Mouse (Mus musculus) hindbrain, embryonic 16.5 days (tissue): ENCODE measurements around the gene Pcgf3. TPM values are rescaled to one million over a fixed set of nuclear protein-coding genes. Genes with fewer than 3 reads are reported as not detected.

Experiments used
- ATAC-seq: fragments of 200-750 bp; cut with Nextera tagmentation; 2 replicates; pipeline ENCODE4 v1.8.0; 2017; ENCODE audit warnings: moderate TSS enrichment, moderate library complexity
- H3K27ac ChIP-seq: fragments of 300-500 bp; sonication (generic); 2 replicates; pipeline ENCODE4 v1.5.1; 2014; ENCODE audit warnings: low read depth, mild to moderate bottlenecking, control low read depth, low read length, moderate library complexity
- H3K27me3 ChIP-seq: fragments of 300-500 bp; sonication (generic); replicated peaks from 2 replicates; pipeline ENCODE4 v1.6.1; 2014; ENCODE audit warnings: low read length; ENCODE audit not compliant: control insufficient read depth, insufficient read depth
- H3K36me3 ChIP-seq: fragments of 300-500 bp; sonication (generic); 2 replicates; pipeline ENCODE4 v1.6.1; 2014; ENCODE audit warnings: mild to moderate bottlenecking, low read length, moderate library complexity, mixed read lengths; ENCODE audit not compliant: control insufficient read depth, insufficient read depth
- H3K4me1 ChIP-seq: fragments of 300-500 bp; sonication (generic); 2 replicates; pipeline ENCODE4 v1.6.1; 2014; ENCODE audit warnings: low read depth, low read length; ENCODE audit not compliant: control insufficient read depth, insufficient read depth
- H3K4me2 ChIP-seq: fragments of 300-500 bp; sonication (generic); 2 replicates; pipeline ENCODE4 v1.6.1; 2014; ENCODE audit warnings: mild to moderate bottlenecking, low read length, control low read depth, moderate library complexity
- H3K4me3 ChIP-seq: fragments of 300-500 bp; sonication (generic); 2 replicates; pipeline ENCODE4 v1.5.1; 2014; ENCODE audit warnings: mild to moderate bottlenecking, low read length, control low read depth, moderate library complexity
- H3K9ac ChIP-seq: fragments of 300-500 bp; sonication (generic); 2 replicates; pipeline ENCODE4 v1.6.1; 2014; ENCODE audit warnings: low read depth, mild to moderate bottlenecking, control low read depth, low read length, moderate library complexity
- H3K9me3 ChIP-seq: fragments of 300-500 bp; sonication (generic); 2 replicates; pipeline ENCODE4 v1.6.1; 2014; ENCODE audit warnings: mild to moderate bottlenecking, low read length, moderate library complexity; ENCODE audit not compliant: control insufficient read depth
- WGBS: fragments of 180-500 bp; shearing (Covaris S2); extraction: QIAGEN DNeasy Blood & Tissue Kit; methylation state at CpG from one replicate; pipeline ENCODE4 v1.1.7; 2014; 5-methylcytosine and 5-hydroxymethylcytosine counted together
- polyA plus RNA-seq: library from polyadenylated mRNA; unstranded; fragments of >200 nt; fragmentation: Nextera tagmentation; extraction: Ambion mirVana; gene quantifications from 2 replicates; pipeline ENCODE4 v1.2.1, GENCODE M21; 2015

Pcgf3 gene
- polyA plus RNA-seq, 1 experiment from 2014 or later = 20.2 TPM

- Histone ChIP-seq H3K4me1 (peaks cover 5% of the 10 kb centered on the region; the same call in 1 of the 2 replicates), H3K9me3 (no peaks in the 10 kb centered on the region), H3K4me2 (no peak overlapping the region), H3K27me3 (peaks cover 13% of the 10 kb centered on the region; the same call in 1 of the 2 replicates), H3K36me3 (no peaks in the 10 kb centered on the region), H3K4me3 (no peak overlapping the region), H3K27ac (no peak overlapping the region), H3K9ac (no peak overlapping the region)
- 85% methylated on average over 7 of the region's 7 CpGs for WGBS
- ATAC-seq = no peak
Measured at GRCm38 (mm10) chr5:108447857-108448256, 13.2 kb upstream of the Pcgf3 start.

- H3K4me1 ChIP-seq = peaks cover 5% of the 10 kb centered on the region; the same call in 1 of the 2 replicates
Measured at GRCm38 (mm10) chr5:108448785-108449668, 12.0 kb upstream of the Pcgf3 start, which contains the start of gene Mfsd7a. Mfsd7a (minus strand) TSS chr5:108448891.

DNA sequence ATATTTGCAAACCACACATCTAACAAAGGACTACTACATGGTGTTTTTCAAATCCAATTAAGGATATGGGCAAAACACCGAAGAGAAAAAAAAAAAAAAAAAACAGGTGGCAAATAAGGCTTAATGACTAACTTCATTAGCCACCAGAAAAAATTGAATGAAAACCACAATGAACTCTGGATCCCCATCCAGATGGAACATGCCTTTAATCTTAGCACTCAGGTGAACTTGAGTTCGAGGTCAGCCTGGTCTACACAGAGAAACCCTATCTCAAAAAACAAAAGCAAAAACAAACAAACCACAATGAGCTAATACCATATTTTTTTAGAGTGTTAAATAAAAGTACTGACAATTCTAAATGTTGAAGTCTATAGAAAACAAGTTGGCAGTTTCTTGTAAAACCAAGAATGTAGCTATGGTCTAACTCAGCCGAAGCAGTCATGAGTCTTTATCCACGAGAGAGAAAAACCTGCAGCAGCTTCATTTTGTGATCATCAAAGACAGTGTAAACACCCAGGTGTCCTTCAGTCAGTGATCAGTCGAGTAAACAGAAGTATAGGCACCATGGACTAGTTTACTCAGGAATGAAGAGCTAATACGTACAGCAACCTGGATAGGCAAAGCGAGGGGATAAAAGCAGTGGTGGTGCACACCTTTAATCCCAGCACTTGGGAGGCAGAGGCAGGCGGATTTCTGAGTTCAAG is 10.0 kb upstream of the Pcgf3 start:
- Histone ChIP-seq H3K27me3 (peaks cover 13% of the 10 kb centered on the region; the same call in 1 of the 2 replicates), H3K4me1 (peaks cover 5% of the 10 kb centered on the region; the same call in 1 of the 2 replicates), H3K36me3 (no peaks in the 10 kb centered on the region), H3K4me3 (no peak overlapping the region), H3K27ac (no peak overlapping the region), H3K9ac (no peak overlapping the region), H3K4me2 (no peak overlapping the region), H3K9me3 (no peaks in the 10 kb centered on the region)
- no peak for ATAC-seq
- 78% methylated on average over 8 of the region's 8 CpGs for WGBS

More at GRCm38 (mm10) chr5:108448785-108449668, 12.0 kb upstream of the Pcgf3 start, which contains the start of gene Mfsd7a:
- H3K4me3 ChIP-seq = peak within 1 kb of the TSS; percentile 34
- no peaks in the 10 kb centered on the region for H3K9me3 ChIP-seq
- 15% methylated on average over 24 of the region's 24 CpGs for WGBS
- peak within 1 kb of the TSS; percentile 63 for H3K4me2 ChIP-seq
- peak; percentile 81; the same call in 1 of the 2 replicates for ATAC-seq
- no peak within 1 kb of the TSS for H3K27ac ChIP-seq
- peak within 1 kb of the TSS; percentile 41 for H3K9ac ChIP-seq
- H3K36me3 ChIP-seq = no peaks in the 10 kb centered on the region
- H3K27me3 ChIP-seq = peaks cover 13% of the 10 kb centered on the region; the same call in 1 of the 2 replicates

- H3K36me3 ChIP-seq = no peaks in the 10 kb centered on the region
- no peak overlapping the region for H3K4me2 ChIP-seq
- no peak overlapping the region for H3K9ac ChIP-seq
- H3K9me3 ChIP-seq = no peaks in the 10 kb centered on the region
- 94% methylated on average over 1 of the region's 1 CpGs for WGBS
- H3K27ac ChIP-seq = no peak overlapping the region
- peaks cover 13% of the 10 kb centered on the region; the same call in 1 of the 2 replicates for H3K27me3 ChIP-seq
- peaks cover 5% of the 10 kb centered on the region; the same call in 1 of the 2 replicates for H3K4me1 ChIP-seq
- no peak overlapping the region for H3K4me3 ChIP-seq
- no peak for ATAC-seq
Measured at GRCm38 (mm10) chr5:108451611-108452010, 9.4 kb upstream of the Pcgf3 start.

DNA sequence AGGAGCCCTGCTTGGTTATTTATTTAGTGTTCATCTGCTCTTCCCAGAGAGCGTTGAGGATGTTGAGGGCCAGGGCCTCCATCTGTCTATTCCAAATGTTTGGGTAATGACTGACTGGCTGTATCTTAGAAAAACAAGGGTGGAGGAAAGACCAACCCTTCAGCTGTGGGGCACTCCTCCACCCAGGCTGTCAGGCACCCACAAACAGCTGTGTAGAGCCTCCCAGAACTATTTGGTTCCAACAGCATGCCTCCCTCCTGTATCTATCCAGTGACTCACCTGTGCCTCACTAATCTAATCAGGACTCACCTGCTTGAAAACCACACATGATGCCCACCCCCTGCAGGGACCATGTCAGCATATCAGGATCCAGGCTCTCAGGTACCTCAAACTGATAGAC is 8.6 kb upstream of the Pcgf3 start:
- Histone ChIP-seq H3K4me3 (no peak overlapping the region), H3K36me3 (no peaks in the 10 kb centered on the region), H3K9ac (no peak overlapping the region), H3K4me1 (peaks cover 5% of the 10 kb centered on the region; the same call in 1 of the 2 replicates), H3K27ac (no peak overlapping the region), H3K27me3 (peaks cover 13% of the 10 kb centered on the region; the same call in 1 of the 2 replicates), H3K4me2 (no peak overlapping the region), H3K9me3 (no peaks in the 10 kb centered on the region)
- ATAC-seq = no peak
- WGBS = 79% methylated on average over 1 of the region's 1 CpGs

- H3K27me3 ChIP-seq = peaks cover 11% of the 10 kb centered on the region; the same call in 1 of the 2 replicates
- H3K9me3 ChIP-seq = no peaks in the 10 kb centered on the region
- ATAC-seq = no peak
- WGBS = 48% methylated on average over 3 of the region's 3 CpGs
- H3K4me2 ChIP-seq = no peak overlapping the region
- no peak overlapping the region for H3K27ac ChIP-seq
- H3K4me1 ChIP-seq = no peaks in the 10 kb centered on the region; the same call in 1 of the 2 replicates
- no peak overlapping the region for H3K9ac ChIP-seq
- H3K36me3 ChIP-seq = no peaks in the 10 kb centered on the region
- no peak overlapping the region for H3K4me3 ChIP-seq
Measured at GRCm38 (mm10) chr5:108454094-108454493, 6.9 kb upstream of the Pcgf3 start.

GRCm38 (mm10) chr5:108458706-108459105 is 2.3 kb upstream of the Pcgf3 start:
- Histone ChIP-seq H3K27ac (no peak overlapping the region), H3K9me3 (no peaks in the 10 kb centered on the region), H3K36me3 (no peaks in the 10 kb centered on the region), H3K4me3 (no peak overlapping the region), H3K9ac (no peak overlapping the region), H3K4me2 (no peak overlapping the region), H3K27me3 (peaks cover 6% of the 10 kb centered on the region; the same call in 1 of the 2 replicates), H3K4me1 (peaks cover 16% of the 10 kb centered on the region)
- no peak for ATAC-seq
- 78% methylated on average over 2 of the region's 2 CpGs for WGBS

DNA sequence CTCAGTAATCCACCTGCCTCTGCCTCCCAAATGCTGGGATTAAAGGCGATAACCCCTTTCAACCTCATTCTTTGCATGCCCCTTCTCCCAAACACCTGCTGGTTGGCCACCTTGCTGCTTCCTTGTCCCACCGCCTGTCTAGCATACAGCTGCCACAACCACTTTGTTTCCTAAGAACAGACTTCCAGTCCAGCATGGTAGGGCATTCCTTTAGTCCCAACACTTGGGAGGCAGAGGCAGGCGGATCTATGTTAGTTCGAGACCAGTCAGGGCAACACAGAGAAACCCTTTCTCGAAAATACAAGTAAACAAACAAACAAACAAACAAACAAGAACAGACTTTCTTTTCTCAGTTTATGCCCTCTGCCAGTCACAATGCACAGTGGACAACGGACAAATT is 571 bp upstream of the Pcgf3 start:
- no peak for ATAC-seq
- Histone ChIP-seq H3K36me3 (no peaks in the 10 kb centered on the region), H3K27ac (no peak overlapping the region), H3K4me1 (peaks cover 24% of the 10 kb centered on the region), H3K4me3 (peak overlapping the region; percentile 96), H3K27me3 (peaks cover 6% of the 10 kb centered on the region; the same call in 1 of the 2 replicates), H3K4me2 (peak overlapping the region; percentile 69), H3K9ac (peak overlapping the region; percentile 100), H3K9me3 (no peaks in the 10 kb centered on the region)
- WGBS = 42% methylated on average over 6 of the region's 6 CpGs
